Mouse (Mus musculus): ENCODE data around the gene 1700010B08Rik.

The 1700010B08Rik gene

GRCm38 (mm10) chr2:173716966-173717365, 2.2 kb upstream of the 1700010B08Rik start:
- DNase-seq (ENCODE audit: extremely low read depth, low read depth, low spot score): no peak

- DNase-seq (ENCODE audit: extremely low read depth, low read depth, low spot score): no peak
Observed at GRCm38 (mm10) chr2:173722251-173722857, 3.1 kb downstream of the 1700010B08Rik start.

GRCm38 (mm10) chr2:173724382-173724781, 5.2 kb downstream of the 1700010B08Rik start:
- DNase-seq (ENCODE audit: extremely low read depth, low read depth, low spot score): no peak

- DNase-seq (ENCODE audit: extremely low read depth, low read depth, low spot score): no peak
Observed at GRCm38 (mm10) chr2:173724940-173725807, 6.0 kb downstream of the 1700010B08Rik start.

GRCm38 (mm10) chr2:173725819-173726218, 6.6 kb downstream of the 1700010B08Rik start:
- DNase-seq (ENCODE audit: extremely low read depth, low read depth, low spot score): no peak

GRCm38 (mm10) chr2:173730444-173730966, 11.3 kb downstream of the 1700010B08Rik start:
- no peak for DNase-seq (ENCODE audit: extremely low read depth, low read depth, low spot score)

GRCm38 (mm10) chr2:173734426-173734825, 15.2 kb downstream of the 1700010B08Rik start:
- DNase-seq (ENCODE audit: extremely low read depth, low read depth, low spot score): no peak

- peak; percentile 49 for DNase-seq (ENCODE audit: extremely low read depth, low read depth, low spot score)
Observed at GRCm38 (mm10) chr2:173737222-173737989, 18.2 kb downstream of the 1700010B08Rik start, which contains the start of gene Vapb. Gene Vapb (plus strand): TSS chr2:173737511.

GRCm38 (mm10) chr2:173738232-173738631, 19.0 kb downstream of the 1700010B08Rik start:
- no peak for DNase-seq (ENCODE audit: extremely low read depth, low read depth, low spot score)

GRCm38 (mm10) chr2:173739107-173739506, 19.9 kb downstream of the 1700010B08Rik start:
- DNase-seq (ENCODE audit: extremely low read depth, low read depth, low spot score): no peak

- DNase-seq (ENCODE audit: extremely low read depth, low read depth, low spot score): no peak
Observed at GRCm38 (mm10) chr2:173742090-173742489, 22.9 kb downstream of the 1700010B08Rik start.

- DNase-seq (ENCODE audit: extremely low read depth, low read depth, low spot score): no peak
Observed at GRCm38 (mm10) chr2:173742744-173743143, 23.5 kb downstream of the 1700010B08Rik start.

- DNase-seq (ENCODE audit: extremely low read depth, low read depth, low spot score): no peak
Observed at GRCm38 (mm10) chr2:173744070-173744815, 25.0 kb downstream of the 1700010B08Rik start.

GRCm38 (mm10) chr2:173748961-173749659, 29.9 kb downstream of the 1700010B08Rik start:
- DNase-seq (ENCODE audit: extremely low read depth, low read depth, low spot score): no peak

GRCm38 (mm10) chr2:173755433-173756144, 36.4 kb downstream of the 1700010B08Rik start:
- DNase-seq (ENCODE audit: extremely low read depth, low read depth, low spot score): no peak

- DNase-seq (ENCODE audit: extremely low read depth, low read depth, low spot score): no peak
Observed at GRCm38 (mm10) chr2:173757624-173758155, 38.5 kb downstream of the 1700010B08Rik start.

GRCm38 (mm10) chr2:173760607-173761006, 41.4 kb downstream of the 1700010B08Rik start:
- DNase-seq (ENCODE audit: extremely low read depth, low read depth, low spot score): no peak

- no peak for DNase-seq (ENCODE audit: extremely low read depth, low read depth, low spot score)
Observed at GRCm38 (mm10) chr2:173764629-173765028, 45.4 kb downstream of the 1700010B08Rik start.

All from fat pad, adult 2 months (tissue).